In the genomic region with DNA sequence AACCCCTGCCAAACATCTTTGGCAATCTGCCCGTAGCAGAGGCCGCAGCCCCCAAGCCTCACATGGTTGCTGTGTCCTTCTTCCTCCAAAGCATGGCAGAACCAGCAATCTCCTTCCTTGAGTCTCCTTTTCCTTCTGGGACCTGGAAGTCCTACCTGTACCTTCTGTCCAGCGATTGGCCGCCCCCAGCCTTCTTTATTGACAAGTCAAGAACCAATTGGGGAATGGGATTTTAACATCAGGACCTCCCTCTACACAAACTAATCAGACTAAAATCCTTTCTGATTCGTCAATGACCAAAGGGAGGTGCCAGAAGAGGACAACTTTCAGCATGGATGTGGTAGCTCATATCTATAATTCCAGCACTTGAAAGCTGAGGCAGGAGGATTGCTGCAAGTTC, we compare ENCODE assay signal across 22 mouse cellular contexts. TPM values are rescaled to one million over a fixed set of nuclear protein-coding genes. Genes with fewer than 3 reads are reported as not detected.
A peak's percentile ranks its signal among the peaks of the same experiment; 100 is the strongest.
DNase-seq lines count a peak whose midpoint lies in the region; ATAC-seq and TF ChIP-seq lines count a peak whose summit lies in the region.
"Had no signal": no experiment of that assay in that cellular context is flagged by ENCODE, and none has a peak within 500 bp of the region (broad histone marks: within the 10 kb centered on the region; RNA-seq: fewer than 3 reads in every experiment).

No protein-coding gene starts in this region.

- no peak for TF ChIP-seq EP300 in MEL (IDR thresholded peaks at IDR 0.05; ENCODE audit: low read depth in 1 of 2, low read length in 2 of 2)

- H3K79me2 ChIP-seq in MEL (ENCODE audit: control insufficient read depth, insufficient read depth, low read length, poor library complexity): no peaks in the 10 kb centered on the region

- DNase-seq in embryonic facial prominence, embryonic 10.5 days (ENCODE audit: low spot score): no peak
- no peak for DNase-seq in layer of hippocampus, adult 2 months (ENCODE audit: low spot score in 2 of 2)
- no peak for DNase-seq in layer of hippocampus, postnatal 10 days (ENCODE audit: low spot score in 2 of 2)
- DNase-seq in MEL (ENCODE audit: low read depth, low spot score) (peak; percentile 29), ZHBTc4 (ENCODE audit: low read depth, low spot score) (peak; percentile 51)
- no peak for DNase-seq in right cerebral cortex, postnatal 25 days
- no peak for DNase-seq in hindbrain, postnatal 0 days (ENCODE audit: low spot score)
- DNase-seq: adrenal gland, postnatal 10 days; cerebellum, adult 11 months; cerebellum, adult 8-10 months; cerebellum, postnatal 36 days; gastrocnemius, postnatal 14 days; heart, adult 2 months; heart, postnatal 14 days had no signal

- H3K4me1 ChIP-seq in embryonic facial prominence, embryonic 13.5 days: peaks cover 24% of the 10 kb centered on the region
- H3K4me1 ChIP-seq in embryonic facial prominence, embryonic 10.5 days: peaks cover 8% of the 10 kb centered on the region
- no peaks in the 10 kb centered on the region for H3K4me1 ChIP-seq in MEL (ENCODE audit: control insufficient read depth in 1 of 2, insufficient read depth in 2 of 2, low read length in 2 of 2)
- H3K4me1 ChIP-seq in hindbrain, postnatal 0 days (ENCODE audit: insufficient read depth, low read length): peaks cover 4% of the 10 kb centered on the region; the same call in 1 of the 2 replicates

- no peak overlapping the region for H3K4me3 ChIP-seq in embryonic facial prominence, embryonic 13.5 days
- H3K4me3 ChIP-seq in embryonic facial prominence, embryonic 10.5 days: no peak overlapping the region
- H3K4me3 ChIP-seq in layer of hippocampus, adult 2 months: no peak overlapping the region
- no peak overlapping the region for H3K4me3 ChIP-seq in MEL (ENCODE audit: control insufficient read depth in 1 of 2, insufficient read depth in 1 of 2, low read depth in 2 of 2, low read length in 2 of 2)
- no peak overlapping the region for H3K4me3 ChIP-seq in hindbrain, postnatal 0 days (ENCODE audit: low read length)
- H3K4me3 ChIP-seq: forebrain, embryonic 12.5 days; heart, adult 2 months; heart, embryonic 15.5 days; hindbrain, embryonic 13.5 days had no signal

- WGBS in embryonic facial prominence, embryonic 13.5 days: 80% methylated on average over 5 of the region's 5 CpGs
- 87% methylated on average over 5 of the region's 5 CpGs for WGBS in embryonic facial prominence, embryonic 10.5 days
- WGBS in hindbrain, postnatal 0 days: 75% methylated on average over 5 of the region's 5 CpGs

- H3K36me3 ChIP-seq in embryonic facial prominence, embryonic 13.5 days: peaks cover 34% of the 10 kb centered on the region
- peaks cover 5% of the 10 kb centered on the region for H3K36me3 ChIP-seq in embryonic facial prominence, embryonic 10.5 days (replicated peaks)
- peaks cover 0 to 2% of the 10 kb centered on the region in 2 experiments; a peak in 2 of 4 replicates for H3K36me3 ChIP-seq in MEL (ENCODE audit: control insufficient read depth in 1 of 2, insufficient read depth in 2 of 2, low read length in 2 of 2)
- H3K36me3 ChIP-seq in hindbrain, postnatal 0 days (ENCODE audit: insufficient read depth, low read length): 0 out of 2 replicates have a peak, but pooled peaks cover 8% of the 10 kb centered on the region
- H3K36me3 ChIP-seq: heart, embryonic 15.5 days had no signal

- TF ChIP-seq POLR2A in MEL (IDR thresholded peaks at IDR 0.05; ENCODE audit: control insufficient read depth in 1 of 2, insufficient read depth in 1 of 2, low read depth in 1 of 2, low read length in 2 of 2, poor library complexity in 1 of 2): no peak

- no peak overlapping the region; the same call in 1 of the 2 replicates for H3K27ac ChIP-seq in embryonic facial prominence, embryonic 13.5 days
- H3K27ac ChIP-seq in embryonic facial prominence, embryonic 10.5 days (replicated peaks): no peak overlapping the region
- H3K27ac ChIP-seq in layer of hippocampus, adult 2 months: peak overlapping the region; percentile 23; the same call in 1 of the 2 replicates
- H3K27ac ChIP-seq in MEL (ENCODE audit: control insufficient read depth, low read depth, low read length): no peak overlapping the region
- no peak overlapping the region for H3K27ac ChIP-seq in hindbrain, postnatal 0 days
- H3K27ac ChIP-seq: forebrain, embryonic 12.5 days; heart, adult 2 months; heart, embryonic 15.5 days; hindbrain, embryonic 13.5 days had no signal

- no peaks in the 10 kb centered on the region for H3K9me3 ChIP-seq in embryonic facial prominence, embryonic 13.5 days
- no peaks in the 10 kb centered on the region for H3K9me3 ChIP-seq in embryonic facial prominence, embryonic 10.5 days
- H3K9me3 ChIP-seq in MEL (replicated peaks; ENCODE audit: insufficient read depth, low read length): no peaks in the 10 kb centered on the region
- H3K9me3 ChIP-seq in hindbrain, postnatal 0 days (ENCODE audit: low read length): no peaks in the 10 kb centered on the region
- H3K9me3 ChIP-seq: forebrain, embryonic 12.5 days; heart, embryonic 15.5 days; hindbrain, embryonic 13.5 days had no signal

- no peak overlapping the region for H3K4me2 ChIP-seq in embryonic facial prominence, embryonic 13.5 days
- no peak overlapping the region for H3K4me2 ChIP-seq in hindbrain, postnatal 0 days (ENCODE audit: low read depth, low read length)
- H3K4me2 ChIP-seq: forebrain, embryonic 12.5 days; heart, embryonic 11.5 days; heart, embryonic 15.5 days; hindbrain, embryonic 13.5 days had no signal

- H3K9ac ChIP-seq in embryonic facial prominence, embryonic 13.5 days: no peak overlapping the region
- H3K9ac ChIP-seq in MEL (ENCODE audit: control insufficient read depth, low read depth, low read length, poor library complexity, severe bottlenecking): no peak overlapping the region
- H3K9ac ChIP-seq in hindbrain, postnatal 0 days (replicated peaks; ENCODE audit: low read length): no peak overlapping the region
- H3K9ac ChIP-seq: forebrain, embryonic 12.5 days; heart, embryonic 15.5 days; hindbrain, embryonic 13.5 days had no signal

- TF ChIP-seq RAD21 in MEL (IDR thresholded peaks at IDR 0.05; ENCODE audit: low read depth, low read length): no peak

- ATAC-seq in embryonic facial prominence, embryonic 13.5 days (ENCODE audit: insufficient number of reproducible peaks, insufficient read depth, low FRiP score, low TSS enrichment, low read depth): 0 out of 2 replicates have a peak, but pooled peaks have one; percentile 11
- no peak for ATAC-seq in hindbrain, postnatal 0 days
- ATAC-seq: forebrain, embryonic 16.5 days had no signal

- H3K27me3 ChIP-seq in embryonic facial prominence, embryonic 13.5 days: no peaks in the 10 kb centered on the region
- H3K27me3 ChIP-seq in embryonic facial prominence, embryonic 10.5 days (replicated peaks; ENCODE audit: low read depth, poor library complexity, severe bottlenecking): no peaks in the 10 kb centered on the region
- H3K27me3 ChIP-seq in MEL (ENCODE audit: control insufficient read depth in 1 of 2, insufficient read depth in 2 of 2, low read length in 2 of 2): no peaks in the 10 kb centered on the region
- no peaks in the 10 kb centered on the region for H3K27me3 ChIP-seq in hindbrain, postnatal 0 days (ENCODE audit: insufficient read depth, low read length)
- H3K27me3 ChIP-seq: forebrain, embryonic 12.5 days; hindbrain, embryonic 13.5 days had no signal

- TF ChIP-seq CTCF in layer of hippocampus, adult 2 months (conservative IDR thresholded peaks at IDR 0.05): no peak
- no peak for TF ChIP-seq CTCF in MEL (IDR thresholded peaks at IDR 0.05 in 2 of 3, conservative IDR thresholded peaks at IDR 0.05 in 1 of 3; ENCODE audit: control insufficient read depth in 1 of 3, insufficient read depth in 1 of 3, low read depth in 2 of 3, low read length in 3 of 3, poor library complexity in 1 of 3, severe bottlenecking in 1 of 3)
- TF ChIP-seq CTCF in hindbrain, postnatal 0 days (IDR thresholded peaks at IDR 0.05; ENCODE audit: low read depth): no peak

TF ChIP-seq in MEL, 35 proteins besides CTCF, POLR2A, EP300 and RAD21 (continues in another document):
- TF ChIP-seq NELFE (IDR thresholded peaks at IDR 0.05; ENCODE audit: low read depth, low read length) (no peak), MEF2A (IDR thresholded peaks at IDR 0.05; ENCODE audit: extremely low read depth, insufficient replicate concordance, low read depth, low read length, poor library complexity, severe bottlenecking) (no peak)

RNA-seq across cellular contexts. Expression of gene Hebp1, which starts 22.1 kb away (rescaled TPM):
- 7.5 TPM in 2 replicates for polyA plus RNA-seq in embryonic facial prominence, embryonic 13.5 days (2015; fragmentation: Nextera tagmentation; extraction: Ambion mirVana)
- 4.1 and 5.2 TPM in 2 replicates for polyA plus RNA-seq in embryonic facial prominence, embryonic 10.5 days (2016; fragmentation: Nextera tagmentation; extraction: Ambion mirVana)
- 10 to 100 TPM; 74.1 to 79.1 TPM for total RNA-seq in layer of hippocampus, adult 2 months (2021)
- 10 to 100 TPM; 44.2 to 44.6 TPM for total RNA-seq in layer of hippocampus, postnatal 10 days (2021)
- 8.5 and 16.7 TPM in 2 replicates for total RNA-seq in MEL (2012; rRNA removed)
- polyA plus RNA-seq in MEL (2012; ENCODE audit: insufficient read depth in 1 of 2, insufficient read length in 2 of 2, low read depth in 1 of 2, low replicate concordance in 2 of 2, missing spikeins in 1 of 2): 10 to 100 TPM in 1 of 2 experiments, not detected in 1; 25.1 TPM
- 5.7 and 8.3 TPM in 2 replicates for total RNA-seq in hindbrain, postnatal 0 days (2014; rRNA removed)
- 10.3 and 13.2 TPM in 2 replicates for polyA plus RNA-seq in hindbrain, postnatal 0 days (2015; fragmentation: Nextera tagmentation; extraction: Ambion mirVana)

RNA-seq across cellular contexts. Expression of gene Fam234b, which starts 22.1 kb away (rescaled TPM):
- 23.4 and 27.5 TPM in 2 replicates for polyA plus RNA-seq in embryonic facial prominence, embryonic 13.5 days (2015; fragmentation: Nextera tagmentation; extraction: Ambion mirVana)
- 18.4 and 20.1 TPM in 2 replicates for polyA plus RNA-seq in embryonic facial prominence, embryonic 10.5 days (2016; fragmentation: Nextera tagmentation; extraction: Ambion mirVana)
- 100 to 1,000 TPM; 161 to 166 TPM for total RNA-seq in layer of hippocampus, adult 2 months (2021)
- total RNA-seq in layer of hippocampus, postnatal 10 days (2021): 100 to 1,000 TPM; 112 to 127 TPM
- 11.9 and 12.2 TPM in 2 replicates for total RNA-seq in MEL (2012; rRNA removed)
- 10 to 100 TPM in 1 of 2 experiments, not detected in 1; 20.5 TPM for polyA plus RNA-seq in MEL (2012; ENCODE audit: insufficient read depth in 1 of 2, insufficient read length in 2 of 2, low read depth in 1 of 2, low replicate concordance in 2 of 2, missing spikeins in 1 of 2)
- total RNA-seq in hindbrain, postnatal 0 days (2014; rRNA removed): 75.7 and 79.0 TPM in 2 replicates
- 86.6 and 92.0 TPM in 2 replicates for polyA plus RNA-seq in hindbrain, postnatal 0 days (2015; fragmentation: Nextera tagmentation; extraction: Ambion mirVana)

RNA-seq across cellular contexts. Expression of gene Gsg1, which starts 34.2 kb away (rescaled TPM):
- 0.25 and 0.65 TPM in 2 replicates for polyA plus RNA-seq in embryonic facial prominence, embryonic 13.5 days (2015; fragmentation: Nextera tagmentation; extraction: Ambion mirVana)
- polyA plus RNA-seq in embryonic facial prominence, embryonic 10.5 days (2016; fragmentation: Nextera tagmentation; extraction: Ambion mirVana): 0.29 and 0.55 TPM in 2 replicates
- under 1 TPM in 1 of 2 experiments, not detected in 1; 0.47 TPM for total RNA-seq in layer of hippocampus, adult 2 months (2021)
- total RNA-seq in layer of hippocampus, postnatal 10 days (2021): not detected
- total RNA-seq in MEL (2012; rRNA removed): not detected in 2 replicates
- not detected for polyA plus RNA-seq in MEL (2012; ENCODE audit: insufficient read depth in 1 of 2, insufficient read length in 2 of 2, low read depth in 1 of 2, low replicate concordance in 2 of 2, missing spikeins in 1 of 2)
- 1.1 TPM in 1 of 2 replicates, not detected in the other for total RNA-seq in hindbrain, postnatal 0 days (2014; rRNA removed)
- 0.18 and 0.31 TPM in 2 replicates for polyA plus RNA-seq in hindbrain, postnatal 0 days (2015; fragmentation: Nextera tagmentation; extraction: Ambion mirVana)
- total RNA-seq: adrenal gland, postnatal 10 days; adrenal gland, postnatal 4 days; gastrocnemius, adult 18-20 months had no signal

Comparison
In these comparisons a context has a peak if more than half of its experiments do, and no peak if none do; other contexts are left out.
1. DNase-seq: peak in MEL (single experiment) and ZHBTc4 (single experiment); none in embryonic facial prominence, embryonic 10.5 days (single experiment), layer of hippocampus, adult 2 months (0 of 2), layer of hippocampus, postnatal 10 days (0 of 2), right cerebral cortex, postnatal 25 days (single experiment) and hindbrain, postnatal 0 days (single experiment).